Mouse (Mus musculus) left cerebral cortex, adult 2 months (tissue): ENCODE data around the gene Mpst. TPM values are rescaled to one million over a fixed set of nuclear protein-coding genes. Genes with fewer than 3 reads are reported as not detected.

Source experiments
- DNase-seq, 2 experiments: peaks; one replicate each; pipeline ENCODE4 v3.0.0; 2021 to 2022; ENCODE audit warnings: low spot score in 2 of 2, mixed read lengths in 1 of 2; ENCODE audit errors: extremely low spot score in 1 of 2
- H3K27ac ChIP-seq: fragments of 200-600 bp; 2 replicates; pipeline ENCODE4 v1.8.1; 2022
- H3K4me3 ChIP-seq: fragments of 200-600 bp; 2 replicates; pipeline ENCODE4 v1.8.1; 2022
- CTCF ChIP-seq: fragments of 200-600 bp; IDR thresholded peaks from 2 replicates; pipeline ENCODE4 v1.8.1; 2022; ENCODE audit warnings: antibody characterized with exemption, mild to moderate bottlenecking, moderate library complexity
- intact Hi-C: fragments of 180-260 bp; cut with DNase I; formaldehyde crosslinking; loops from one replicate; pipeline ENCODE4 v1.15.1; 2025
- total RNA-seq, 2 experiments: library from RNA; stranded (reverse); gene quantifications; 2 replicates each; pipeline ENCODE4 v1.2.3; 2021

Gene Mpst
- total RNA-seq, 2 experiments from 2014 or later = 31.7 to 31.8 TPM

GRCm38 (mm10) chr15:78452929-78453328 is 46.7 kb downstream of the Mpst start:
- no peak for DNase-seq
- TF ChIP-seq CTCF = no peak
- no peak overlapping the region for H3K27ac ChIP-seq
- intact Hi-C loops = no loop called here
- H3K4me3 ChIP-seq = no peak overlapping the region

- intact Hi-C loops = no loop called here
These were observed 49.0 kb downstream of the Mpst start for GRCm38 (mm10) chr15:78455168-78455567.

GRCm38 (mm10) chr15:78456051-78456450 is 49.8 kb downstream of the Mpst start:
- H3K4me3 ChIP-seq = no peak overlapping the region
- intact Hi-C loops = no loop called here
- TF ChIP-seq CTCF = no peak
- DNase-seq = no peak
- H3K27ac ChIP-seq = no peak overlapping the region

More at GRCm38 (mm10) chr15:78455168-78455567, 49.0 kb downstream of the Mpst start:
- DNase-seq = no peak
- Histone ChIP-seq H3K4me3 (no peak overlapping the region), H3K27ac (no peak overlapping the region)
- no peak for TF ChIP-seq CTCF

- intact Hi-C loops = no loop called here
These were observed 51.0 kb downstream of the Mpst start for GRCm38 (mm10) chr15:78457193-78457592.

GRCm38 (mm10) chr15:78462981-78463380 is 56.8 kb downstream of the Mpst start:
- no peak; the same call in 1 of the 2 replicates for TF ChIP-seq CTCF
- intact Hi-C loops = no loop called here
- DNase-seq = no peak
- H3K4me3 ChIP-seq = no peak overlapping the region
- H3K27ac ChIP-seq = no peak overlapping the region

More at GRCm38 (mm10) chr15:78457193-78457592, 51.0 kb downstream of the Mpst start:
- no peak overlapping the region for H3K27ac ChIP-seq
- no peak for TF ChIP-seq CTCF
- H3K4me3 ChIP-seq = no peak overlapping the region
- DNase-seq = no peak

Other genes with a start within 250 kb of the Mpst start
- gene Ift27, start 232.3 kb upstream of the Mpst start, total RNA-seq = 10 to 100 TPM; 31.4 to 32.2 TPM
- gene Pvalb, start 200.0 kb upstream of the Mpst start, total RNA-seq = 10 to 100 TPM; 96.5 to 97.2 TPM
- 1 to 10 TPM; 1.2 to 1.4 TPM for gene Ncf4, start 161.6 kb upstream of the Mpst start, total RNA-seq
- gene Csf2rb2, start 100.7 kb upstream of the Mpst start, total RNA-seq = under 1 TPM; 0.41 to 0.54 TPM
- 1 to 10 TPM; 1.9 to 2.3 TPM for gene Csf2rb, start 80.7 kb upstream of the Mpst start, total RNA-seq
- not detected for gene Tex33, start 10.5 kb upstream of the Mpst start, total RNA-seq
- gene Tst, start 509 bp upstream of the Mpst start, total RNA-seq = 10 to 100 TPM; 29.0 to 30.1 TPM
- 100 to 1,000 TPM; 334 to 335 TPM for gene Kctd17, start 22.1 kb downstream of the Mpst start, total RNA-seq
- gene Tmprss6, start 62.2 kb downstream of the Mpst start, total RNA-seq = under 1 TPM in 1 of 2 experiments, not detected in 1; 0.87 TPM
- under 1 TPM in 1 of 2 experiments, not detected in 1; 0.07 TPM for gene Il2rb, start 88.9 kb downstream of the Mpst start, total RNA-seq
- 1 to 10 TPM; 1.3 to 1.6 TPM for gene C1qtnf6, start 125.0 kb downstream of the Mpst start, total RNA-seq
- 10 to 100 TPM; 20.8 to 22.9 TPM for gene Sstr3, start 138.3 kb downstream of the Mpst start, total RNA-seq
- gene Rac2, start 166.4 kb downstream of the Mpst start, total RNA-seq = 1 to 10 TPM in 1 of 2 experiments, under 1 TPM in 1; 0.98 to 3.9 TPM
- gene Cyth4, start 190.6 kb downstream of the Mpst start, total RNA-seq = 10 to 100 TPM; 10.0 to 10.3 TPM